Mouse (Mus musculus) limb, embryonic 11.5 days (tissue): ENCODE results near the gene Wdfy3. TPM values are rescaled to one million over a fixed set of nuclear protein-coding genes. Genes with fewer than 3 reads are reported as not detected.

Source experiments
- ATAC-seq: fragments of 200-750 bp; cut with Nextera tagmentation; 2 replicates; pipeline ENCODE4 v1.8.0; 2017; ENCODE audit warnings: low read depth; ENCODE audit not compliant: insufficient number of reproducible peaks, low FRiP score, low TSS enrichment
- DNase-seq: peaks from one replicate; pipeline ENCODE4 v3.0.0-alpha.2; 2015; ENCODE audit warnings: low spot score
- H3K27ac ChIP-seq: fragments of 300-500 bp; sonication (generic); replicated peaks from 2 replicates; pipeline ENCODE4 v1.5.1; 2014; ENCODE audit warnings: low read depth, mild to moderate bottlenecking, low read length
- H3K27me3 ChIP-seq: fragments of 300-500 bp; sonication (generic); 2 replicates; pipeline ENCODE4 v1.6.1; 2014; ENCODE audit warnings: mild to moderate bottlenecking, low read length, mixed read lengths; ENCODE audit not compliant: control insufficient read depth, insufficient read depth
- H3K36me3 ChIP-seq: fragments of 300-500 bp; sonication (generic); 2 replicates; pipeline ENCODE4 v1.6.1; 2014; ENCODE audit warnings: mild to moderate bottlenecking, low read length, moderate library complexity, mixed read lengths; ENCODE audit not compliant: control insufficient read depth, insufficient read depth
- H3K4me1 ChIP-seq: fragments of 300-500 bp; sonication (generic); 2 replicates; pipeline ENCODE4 v1.6.1; 2014; ENCODE audit warnings: low read length, mixed read lengths; ENCODE audit not compliant: control insufficient read depth, insufficient read depth
- H3K4me2 ChIP-seq: fragments of 300-500 bp; sonication (generic); 2 replicates; pipeline ENCODE4 v1.6.1; 2014; ENCODE audit warnings: low read depth, mild to moderate bottlenecking, moderate library complexity; ENCODE audit not compliant: severe bottlenecking
- H3K4me3 ChIP-seq: fragments of 300-500 bp; sonication (generic); 2 replicates; pipeline ENCODE4 v1.5.1; 2014; ENCODE audit warnings: low read depth, low read length
- H3K9ac ChIP-seq: fragments of 300-500 bp; sonication (generic); 2 replicates; pipeline ENCODE4 v1.6.1; 2014; ENCODE audit warnings: mild to moderate bottlenecking, low read length
- H3K9me3 ChIP-seq: fragments of 300-500 bp; sonication (generic); 2 replicates; pipeline ENCODE4 v1.6.1; 2016; ENCODE audit warnings: low read length; ENCODE audit not compliant: control insufficient read depth
- WGBS: fragments of 180-500 bp; shearing (Covaris S2); extraction: QIAGEN DNeasy Blood & Tissue Kit; methylation state at CpG from one replicate; pipeline ENCODE4 v1.1.7; 2014; 5-methylcytosine and 5-hydroxymethylcytosine counted together
- polyA plus RNA-seq: library from polyadenylated mRNA; unstranded; fragments of >200 nt; fragmentation: Nextera tagmentation; extraction: Ambion mirVana; gene quantifications from 2 replicates; pipeline ENCODE4 v1.2.1, GENCODE M21; 2014

Gene Wdfy3
- polyA plus RNA-seq, 1 experiment from 2014 or later = 16.5 TPM

- no peaks in the 10 kb centered on the region for H3K27me3 ChIP-seq
- H3K9me3 ChIP-seq = no peaks in the 10 kb centered on the region
- H3K9ac ChIP-seq = no peak overlapping the region
- 93% methylated on average over 13 of the region's 13 CpGs for WGBS
- H3K4me1 ChIP-seq = peaks cover 3% of the 10 kb centered on the region; the same call in 1 of the 2 replicates
- DNase-seq (no peak), ATAC-seq (no peak)
- peaks cover 4% of the 10 kb centered on the region; the same call in 1 of the 2 replicates for H3K36me3 ChIP-seq
- H3K4me3 ChIP-seq = no peak overlapping the region
- H3K27ac ChIP-seq = no peak overlapping the region
- no peak overlapping the region for H3K4me2 ChIP-seq
Observed at GRCm38 (mm10) chr5:101959369-101959768, 110.4 kb downstream of the Wdfy3 start.

DNA sequence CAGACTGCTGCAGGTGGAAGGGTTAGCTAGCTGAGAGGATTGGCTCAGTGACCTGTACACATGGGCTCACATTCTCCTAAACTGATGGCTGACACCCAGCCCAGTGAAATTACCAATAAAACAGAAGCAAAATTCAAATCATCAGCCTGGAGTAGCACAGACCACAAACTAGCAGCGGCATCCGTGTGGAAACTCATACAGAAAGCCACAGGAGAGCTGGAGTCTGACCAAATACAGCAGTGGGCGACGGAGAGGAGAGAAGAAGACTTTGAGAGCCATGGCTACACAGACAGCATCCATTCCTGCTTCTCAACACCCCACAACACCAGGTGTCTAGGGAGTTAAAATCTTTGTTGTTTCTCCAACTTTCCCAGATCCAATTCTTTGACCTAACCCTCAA, 110.8 kb downstream of the Wdfy3 start:
- no peak for ATAC-seq
- Histone ChIP-seq H3K4me2 (no peak overlapping the region), H3K4me3 (no peak overlapping the region), H3K4me1 (peaks cover 3% of the 10 kb centered on the region; the same call in 1 of the 2 replicates), H3K9me3 (no peaks in the 10 kb centered on the region), H3K27ac (no peak overlapping the region), H3K27me3 (no peaks in the 10 kb centered on the region), H3K9ac (no peak overlapping the region), H3K36me3 (peaks cover 4% of the 10 kb centered on the region; the same call in 1 of the 2 replicates)
- WGBS = 93% methylated on average over 4 of the region's 4 CpGs
- no peak for DNase-seq

GRCm38 (mm10) chr5:101957419-101957818, 112.3 kb downstream of the Wdfy3 start:
- Histone ChIP-seq H3K9me3 (no peaks in the 10 kb centered on the region), H3K9ac (no peak overlapping the region), H3K27me3 (no peaks in the 10 kb centered on the region), H3K4me2 (no peak overlapping the region), H3K27ac (no peak overlapping the region), H3K36me3 (peaks cover 5% of the 10 kb centered on the region; the same call in 1 of the 2 replicates), H3K4me1 (peaks cover 3% of the 10 kb centered on the region; the same call in 1 of the 2 replicates), H3K4me3 (no peak overlapping the region)
- DNase-seq (no peak), ATAC-seq (no peak)
- WGBS = 89% methylated on average over 8 of the region's 8 CpGs

DNA sequence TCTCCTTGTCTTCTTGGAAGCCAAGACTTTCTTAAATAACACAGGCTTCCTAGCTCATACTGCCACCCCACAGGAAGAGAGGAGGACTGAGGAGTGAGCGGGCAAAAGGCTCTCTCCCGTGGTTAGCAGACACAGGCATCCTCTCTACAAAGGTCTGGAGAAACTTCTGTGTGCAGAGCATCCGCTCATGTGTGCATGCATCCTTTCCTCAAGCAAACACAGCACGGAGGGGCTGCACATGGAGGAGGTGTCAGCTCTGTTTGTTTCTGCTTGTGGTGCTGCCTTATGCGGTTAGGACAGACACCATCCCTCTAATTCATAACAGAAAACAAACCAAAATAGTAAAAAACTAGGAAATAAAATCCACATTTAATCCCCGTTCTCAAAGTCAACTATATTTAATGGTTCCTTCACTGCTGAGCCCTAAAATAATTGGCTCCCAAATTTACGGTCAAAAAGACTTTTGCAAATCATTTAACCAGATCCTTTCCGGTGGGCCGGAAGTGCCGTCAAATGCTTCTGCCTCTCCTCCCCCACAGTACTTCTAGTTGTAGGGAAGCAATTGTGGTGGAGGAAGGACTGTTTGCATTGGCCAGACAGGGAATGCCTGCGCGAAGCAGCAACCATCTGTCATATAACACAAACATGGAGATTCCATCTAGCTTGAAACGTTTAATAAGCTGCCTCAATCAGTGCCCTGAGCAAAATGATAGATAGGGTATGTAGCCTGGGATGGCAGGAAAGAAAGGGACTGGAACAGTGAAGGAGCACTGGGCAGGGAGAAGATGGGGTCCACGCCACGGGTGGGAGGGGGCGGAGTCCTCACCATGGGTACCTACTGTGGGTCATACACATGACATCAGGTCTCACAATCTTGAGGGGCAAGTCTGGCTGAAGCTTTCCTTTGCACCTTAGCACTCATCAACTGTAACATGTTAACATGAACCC, 115.1 kb downstream of the Wdfy3 start:
- Histone ChIP-seq H3K9ac (no peak overlapping the region), H3K9me3 (no peaks in the 10 kb centered on the region), H3K36me3 (peaks cover 9% of the 10 kb centered on the region; the same call in 1 of the 2 replicates), H3K4me2 (no peak overlapping the region), H3K4me3 (no peak overlapping the region), H3K4me1 (peaks cover 3% of the 10 kb centered on the region; the same call in 1 of the 2 replicates), H3K27ac (no peak overlapping the region), H3K27me3 (no peaks in the 10 kb centered on the region)
- DNase-seq (no peak), ATAC-seq (no peak)
- WGBS = 68% methylated on average over 16 of the region's 16 CpGs

GRCm38 (mm10) chr5:101951918-101952317, 117.8 kb downstream of the Wdfy3 start:
- Histone ChIP-seq H3K4me2 (no peak overlapping the region), H3K9me3 (no peaks in the 10 kb centered on the region), H3K36me3 (peaks cover 18% of the 10 kb centered on the region; the same call in 1 of the 2 replicates), H3K9ac (no peak overlapping the region), H3K4me1 (peaks cover 3% of the 10 kb centered on the region; the same call in 1 of the 2 replicates), H3K27me3 (no peaks in the 10 kb centered on the region), H3K27ac (no peak overlapping the region), H3K4me3 (no peak overlapping the region)
- 77% methylated on average over 1 of the region's 1 CpGs for WGBS
- DNase-seq (no peak), ATAC-seq (no peak)

- H3K4me3 ChIP-seq = no peak overlapping the region
- no peak overlapping the region for H3K9ac ChIP-seq
- H3K36me3 ChIP-seq = peaks cover 15% of the 10 kb centered on the region; the same call in 1 of the 2 replicates
- H3K27me3 ChIP-seq = no peaks in the 10 kb centered on the region
- no peak for DNase-seq
- no peak overlapping the region for H3K4me2 ChIP-seq
- 53% methylated on average over 8 of the region's 8 CpGs for WGBS
- H3K9me3 ChIP-seq = no peaks in the 10 kb centered on the region
- no peak overlapping the region for H3K27ac ChIP-seq
- H3K4me1 ChIP-seq = no peaks in the 10 kb centered on the region
- no peak for ATAC-seq
Observed at GRCm38 (mm10) chr5:101949323-101949722, 120.4 kb downstream of the Wdfy3 start.

GRCm38 (mm10) chr5:101948641-101949040, 121.1 kb downstream of the Wdfy3 start:
- Histone ChIP-seq H3K36me3 (peaks cover 15% of the 10 kb centered on the region; the same call in 1 of the 2 replicates), H3K4me1 (no peaks in the 10 kb centered on the region), H3K4me3 (no peak overlapping the region), H3K9me3 (no peaks in the 10 kb centered on the region), H3K27me3 (no peaks in the 10 kb centered on the region), H3K9ac (no peak overlapping the region), H3K4me2 (no peak overlapping the region), H3K27ac (no peak overlapping the region)
- no peak for ATAC-seq
- DNase-seq = no peak
- WGBS = 93% methylated on average over 7 of the region's 7 CpGs

DNA sequence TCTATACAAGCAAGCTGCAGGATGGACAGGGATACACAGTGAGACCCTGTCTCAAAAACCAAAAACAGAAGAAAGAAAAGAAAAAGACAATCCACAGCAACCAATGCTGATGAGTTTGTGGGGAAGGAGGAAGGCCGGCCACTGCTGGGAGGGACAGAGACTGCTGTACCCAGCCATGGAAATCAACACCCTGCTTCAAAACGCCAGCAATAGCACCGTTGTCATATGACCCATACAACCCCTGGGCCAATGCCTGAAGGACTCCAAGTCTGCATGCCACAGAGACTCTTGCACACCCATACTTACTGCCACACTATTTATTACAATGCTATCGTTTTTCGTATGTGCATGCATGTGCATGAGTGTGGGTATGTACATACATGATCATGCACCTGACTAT, 124.0 kb downstream of the Wdfy3 start:
- 96% methylated on average over 5 of the region's 5 CpGs for WGBS
- Histone ChIP-seq H3K9me3 (no peaks in the 10 kb centered on the region), H3K4me3 (no peak overlapping the region), H3K4me1 (no peaks in the 10 kb centered on the region), H3K36me3 (peaks cover 25% of the 10 kb centered on the region; the same call in 1 of the 2 replicates), H3K27ac (no peak overlapping the region), H3K4me2 (no peak overlapping the region), H3K27me3 (no peaks in the 10 kb centered on the region), H3K9ac (no peak overlapping the region)
- DNase-seq (no peak), ATAC-seq (no peak)
